Mouse (Mus musculus): ENCODE data around the gene Fgf11.

GRCm38 (mm10) chr11:69760160-69760900, 41.3 kb downstream of the Fgf11 start:
- no peak for TF ChIP-seq CTCF (IDR thresholded peaks at IDR 0.05; ENCODE audit: low read depth)
- no peak for TF ChIP-seq EP300 (IDR thresholded peaks at IDR 0.05; ENCODE audit: low read depth)
